Mouse (Mus musculus) limb, embryonic 14.5 days (tissue): ENCODE results near the gene Hid1. TPM values are rescaled to one million over a fixed set of nuclear protein-coding genes. Genes with fewer than 3 reads are reported as not detected.

Source experiments
- ATAC-seq: fragments of 200-750 bp; cut with Nextera tagmentation; 2 replicates; pipeline ENCODE4 v1.8.0; 2017; ENCODE audit warnings: low read depth, moderate number of reproducible peaks, moderate TSS enrichment; ENCODE audit not compliant: low FRiP score
- DNase-seq: peaks from one replicate; pipeline ENCODE4 v3.0.0-alpha.2; 2015; ENCODE audit warnings: low spot score
- H3K27ac ChIP-seq: fragments of 300-500 bp; sonication (generic); replicated peaks from 2 replicates; pipeline ENCODE4 v1.5.1; 2014; ENCODE audit warnings: low read depth, mild to moderate bottlenecking, low read length, moderate library complexity, mixed read lengths
- H3K27me3 ChIP-seq: fragments of 300-500 bp; sonication (generic); 2 replicates; pipeline ENCODE4 v1.6.1; 2014; ENCODE audit warnings: low read length, mixed read lengths; ENCODE audit not compliant: control insufficient read depth, insufficient read depth
- H3K36me3 ChIP-seq: fragments of 300-500 bp; sonication (generic); 2 replicates; pipeline ENCODE4 v1.6.1; 2014; ENCODE audit warnings: mild to moderate bottlenecking, low read length, moderate library complexity, mixed read lengths; ENCODE audit not compliant: control insufficient read depth, insufficient read depth
- H3K4me1 ChIP-seq: fragments of 300-500 bp; sonication (generic); 2 replicates; pipeline ENCODE4 v1.6.1; 2014; ENCODE audit warnings: antibody characterized with exemption, low read length, mixed read lengths; ENCODE audit not compliant: control insufficient read depth, insufficient read depth
- H3K4me2 ChIP-seq: fragments of 300-500 bp; sonication (generic); replicated peaks from 2 replicates; pipeline ENCODE4 v1.6.1; 2014; ENCODE audit warnings: low read depth, mild to moderate bottlenecking, low read length, moderate library complexity; ENCODE audit not compliant: severe bottlenecking
- H3K4me3 ChIP-seq: fragments of 300-500 bp; sonication (generic); replicated peaks from 2 replicates; pipeline ENCODE4 v1.5.1; 2014; ENCODE audit warnings: low read length
- H3K9ac ChIP-seq: fragments of 300-500 bp; sonication (generic); 2 replicates; pipeline ENCODE4 v1.6.1; 2014; ENCODE audit warnings: mild to moderate bottlenecking, low read depth, low read length, moderate library complexity; ENCODE audit not compliant: severe bottlenecking
- H3K9me3 ChIP-seq: fragments of 300-500 bp; sonication (generic); 2 replicates; pipeline ENCODE4 v1.6.1; 2016; ENCODE audit warnings: low read length; ENCODE audit not compliant: control insufficient read depth
- POLR2A ChIP-seq: fragments of 200-500 bp; IDR thresholded peaks from 2 replicates; pipeline ENCODE4 v1.8.0; 2012; ENCODE audit warnings: inconsistent platforms, mild to moderate bottlenecking, moderate library complexity, borderline replicate concordance; ENCODE audit not compliant: insufficient read depth, insufficient read length; ENCODE audit errors: extremely low read depth
- WGBS: fragments of 180-500 bp; shearing (Covaris S2); extraction: QIAGEN DNeasy Blood & Tissue Kit; methylation state at CpG from one replicate; pipeline ENCODE4 v1.1.7; 2014; 5-methylcytosine and 5-hydroxymethylcytosine counted together
- polyA plus RNA-seq, 2 experiments: library from polyadenylated mRNA; depleted of rRNA in 1 of 2; stranded (reverse) in 1 of 2; unstranded in 1 of 2; fragments of >200 nt; fragmentation: Nextera tagmentation in 1 of 2; extraction: Ambion mirVana in 1 of 2; gene quantifications; 2 replicates each; pipeline versions ENCODE4 v1.2.1 to v1.2.3; 2012 to 2014

Gene Hid1
- polyA plus RNA-seq, 2 experiments, result 2.1 to 4.5 TPM

DNA sequence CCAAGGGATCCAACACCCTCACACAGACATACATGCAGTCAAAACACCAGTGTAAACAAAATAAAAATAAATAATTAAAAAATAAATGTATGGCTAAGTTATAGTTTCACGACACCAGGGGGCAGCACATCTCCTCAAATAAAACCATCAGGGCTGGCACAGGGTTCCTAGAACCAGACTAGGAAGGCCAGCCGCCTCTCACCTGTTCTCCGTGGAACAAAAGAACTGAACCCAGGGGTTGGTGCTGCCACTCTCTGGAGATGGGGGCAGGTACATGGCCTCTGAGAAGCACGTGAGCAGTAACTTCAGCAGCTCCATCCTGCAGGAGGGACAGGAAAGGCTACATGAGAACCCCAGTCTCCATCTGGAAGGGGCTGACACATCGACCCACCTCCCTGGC, 9.1 kb downstream of the Hid1 start:
- no peak overlapping the region for H3K9ac ChIP-seq
- no peaks in the 10 kb centered on the region for H3K4me1 ChIP-seq
- H3K27ac ChIP-seq, result no peak overlapping the region
- TF ChIP-seq POLR2A, result no peak
- H3K27me3 ChIP-seq, result 0 out of 2 replicates have a peak, but pooled peaks cover 3% of the 10 kb centered on the region
- ATAC-seq, result 0 out of 2 replicates have a peak, but pooled peaks have one; percentile 50
- H3K4me2 ChIP-seq, result no peak overlapping the region
- H3K9me3 ChIP-seq, result no peaks in the 10 kb centered on the region
- no peak overlapping the region for H3K4me3 ChIP-seq
- 17% methylated on average over 5 of the region's 5 CpGs for WGBS
- DNase-seq, result peak; percentile 80
- no peaks in the 10 kb centered on the region for H3K36me3 ChIP-seq

GRCm38 (mm10) chr11:115354183-115354582, 13.4 kb downstream of the Hid1 start:
- DNase-seq (peak; percentile 85), ATAC-seq (peak; percentile 38; the same call in 1 of the 2 replicates)
- H3K4me3 ChIP-seq, result no peak overlapping the region
- H3K9ac ChIP-seq, result no peak overlapping the region
- no peak for TF ChIP-seq POLR2A
- H3K4me2 ChIP-seq, result no peak overlapping the region
- no peak overlapping the region for H3K27ac ChIP-seq
- 8% methylated on average over 8 of the region's 8 CpGs for WGBS
- H3K4me1 ChIP-seq, result no peaks in the 10 kb centered on the region
- H3K9me3 ChIP-seq, result no peaks in the 10 kb centered on the region
- H3K36me3 ChIP-seq, result no peaks in the 10 kb centered on the region
- 0 out of 2 replicates have a peak, but pooled peaks cover 3% of the 10 kb centered on the region for H3K27me3 ChIP-seq

DNA sequence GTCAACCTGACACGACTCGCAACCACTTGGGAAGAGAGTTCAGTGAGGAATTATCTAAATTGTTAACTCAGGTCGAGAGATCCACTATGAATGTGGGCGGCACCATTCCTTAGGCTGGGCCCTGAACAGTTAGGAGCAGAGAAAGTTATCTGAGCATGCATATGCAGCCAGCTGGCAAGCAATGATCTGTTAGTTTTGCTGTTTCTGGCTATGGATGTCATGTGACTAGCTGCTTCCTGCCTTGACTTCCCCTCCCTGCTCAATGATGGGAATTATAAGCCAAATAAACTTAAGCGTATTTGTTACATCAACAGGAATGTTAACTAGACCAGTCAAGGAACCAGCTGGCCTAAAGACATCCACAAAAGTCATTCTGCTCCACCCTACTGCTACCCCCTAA, 14.2 kb downstream of the Hid1 start:
- TF ChIP-seq POLR2A, result no peak
- no peak overlapping the region for H3K4me2 ChIP-seq
- no peaks in the 10 kb centered on the region for H3K4me1 ChIP-seq
- DNase-seq (no peak), ATAC-seq (no peak)
- H3K36me3 ChIP-seq, result no peaks in the 10 kb centered on the region
- no peaks in the 10 kb centered on the region for H3K9me3 ChIP-seq
- H3K27ac ChIP-seq, result no peak overlapping the region
- H3K4me3 ChIP-seq, result no peak overlapping the region
- 89% methylated on average over 5 of the region's 5 CpGs for WGBS
- H3K9ac ChIP-seq, result no peak overlapping the region
- H3K27me3 ChIP-seq, result 0 out of 2 replicates have a peak, but pooled peaks cover 3% of the 10 kb centered on the region

- peaks cover 20% of the 10 kb centered on the region for H3K4me1 ChIP-seq
- ATAC-seq (no peak), DNase-seq (no peak)
- H3K9ac ChIP-seq, result no peak overlapping the region
- H3K9me3 ChIP-seq, result no peaks in the 10 kb centered on the region
- WGBS, result 32% methylated on average over 4 of the region's 4 CpGs
- H3K36me3 ChIP-seq, result no peaks in the 10 kb centered on the region
- H3K27ac ChIP-seq, result no peak overlapping the region
- H3K4me3 ChIP-seq, result no peak overlapping the region
- no peak overlapping the region for H3K4me2 ChIP-seq
- 0 out of 2 replicates have a peak, but pooled peaks cover 3% of the 10 kb centered on the region for H3K27me3 ChIP-seq
- TF ChIP-seq POLR2A, result no peak
These were observed 17.6 kb downstream of the Hid1 start for GRCm38 (mm10) chr11:115349976-115350375.

DNA sequence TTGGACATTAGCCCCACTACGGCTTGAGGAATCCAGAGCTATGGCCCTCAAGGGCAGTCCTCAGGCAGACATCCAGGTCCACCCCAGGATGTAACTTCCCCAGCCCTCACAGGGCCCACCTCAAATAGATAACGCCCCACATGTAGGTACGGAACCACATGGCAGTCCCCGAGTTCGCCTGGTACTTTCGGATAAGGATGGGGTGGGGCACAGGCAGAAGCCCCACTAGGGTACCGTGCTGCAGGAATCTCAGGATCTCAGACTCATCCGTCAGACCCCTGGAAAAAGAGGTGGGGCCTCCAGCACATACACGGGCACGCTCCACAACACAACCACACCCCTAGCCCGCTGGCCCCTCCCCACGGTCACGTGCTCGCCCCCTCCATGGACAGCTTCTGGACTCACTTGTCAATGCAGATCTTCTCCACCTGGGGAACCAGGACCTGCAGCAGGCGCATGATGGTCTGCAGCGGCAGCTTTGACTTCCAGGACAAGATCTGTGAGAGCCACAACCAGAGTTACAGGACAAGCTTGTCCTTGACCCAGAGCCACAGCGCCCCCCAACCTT, 18.8 kb downstream of the Hid1 start:
- no peak overlapping the region for H3K27ac ChIP-seq
- H3K4me1 ChIP-seq, result peaks cover 21% of the 10 kb centered on the region
- no peak for ATAC-seq
- DNase-seq, result no peak
- H3K4me2 ChIP-seq, result no peak overlapping the region
- 51% methylated on average over 17 of the region's 17 CpGs for whole genome bisulfite sequencing
- no peaks in the 10 kb centered on the region for H3K9me3 ChIP-seq
- H3K36me3 ChIP-seq, result no peaks in the 10 kb centered on the region
- no peaks in the 10 kb centered on the region for H3K27me3 ChIP-seq
- no peak for TF ChIP-seq POLR2A
- no peak overlapping the region for H3K4me3 ChIP-seq
- no peak overlapping the region for H3K9ac ChIP-seq
